Mouse (Mus musculus): Measurements from ENCODE around the gene Gm13285. TPM values are rescaled to one million over a fixed set of nuclear protein-coding genes. Genes with fewer than 3 reads are reported as not detected.

Gm13285 gene
- 0.70 and 1.2 TPM in 2 replicates for polyA plus RNA-seq (2015; fragmentation: Nextera tagmentation; extraction: Ambion mirVana)

GRCm38 (mm10) chr4:88799365-88799764 lies at the start of gene Gm13285:
Gene Gm13285, plus strand, starts transcription at chr4:88799665.

GRCm38 (mm10) chr4:88754818-88755340 lies 44.6 kb upstream of the Gm13285 start, which contains the start of gene Gm13271:
Gene Gm13271, plus strand, starts transcription at chr4:88754868.

GRCm38 (mm10) chr4:88759610-88760268 lies 39.7 kb upstream of the Gm13285 start, which contains the start of gene Gm13283:
Gene Gm13283, plus strand, starts transcription at chr4:88760119.

GRCm38 (mm10) chr4:88773534-88773933 lies 25.9 kb upstream of the Gm13285 start, which contains the start of gene Gm13290:
Gene Gm13290, plus strand, starts transcription at chr4:88773834.

GRCm38 (mm10) chr4:88776622-88777021 lies 22.8 kb upstream of the Gm13285 start, which contains the start of gene Gm13289:
Gene Gm13289, plus strand, starts transcription at chr4:88776922.

GRCm38 (mm10) chr4:88779550-88779949 lies 19.9 kb upstream of the Gm13285 start, which contains the start of gene Gm13272:
Gene Gm13272, plus strand, starts transcription at chr4:88779850.

GRCm38 (mm10) chr4:88781831-88782230 lies 17.6 kb upstream of the Gm13285 start, which contains the start of gene Ifnz:
Gene Ifnz, plus strand, starts transcription at chr4:88782131.

GRCm38 (mm10) chr4:88785409-88785808 lies 14.1 kb upstream of the Gm13285 start, which contains the start of gene Gm13276:
Gene Gm13276, plus strand, starts transcription at chr4:88785709.

GRCm38 (mm10) chr4:88788402-88788801 lies 11.1 kb upstream of the Gm13285 start, which contains the start of gene Gm13277:
Gene Gm13277, plus strand, starts transcription at chr4:88788632.

GRCm38 (mm10) chr4:88791250-88791649 lies 8.2 kb upstream of the Gm13285 start, which contains the start of gene Gm13278:
Gene Gm13278, plus strand, starts transcription at chr4:88791550.

GRCm38 (mm10) chr4:88793936-88794675 lies 5.4 kb upstream of the Gm13285 start, which contains the start of gene Gm13275:
Gene Gm13275, plus strand, starts transcription at chr4:88794487.

GRCm38 (mm10) chr4:88797097-88797496 lies 2.4 kb upstream of the Gm13285 start, which contains the start of gene Gm13279:
Gene Gm13279, plus strand, starts transcription at chr4:88797397.

GRCm38 (mm10) chr4:88802954-88803353 lies 3.5 kb downstream of the Gm13285 start, which contains the start of gene Gm13287:
Gene Gm13287, plus strand, starts transcription at chr4:88803254.

GRCm38 (mm10) chr4:88805231-88805630 lies 5.8 kb downstream of the Gm13285 start, which contains the start of gene Gm13288:
Gene Gm13288, plus strand, starts transcription at chr4:88805531.

GRCm38 (mm10) chr4:88815928-88816327 lies 16.5 kb downstream of the Gm13285 start, which contains the start of gene Ifna7:
Gene Ifna7, plus strand, starts transcription at chr4:88816228.

GRCm38 (mm10) chr4:88819659-88820058 lies 20.2 kb downstream of the Gm13285 start, which contains the start of gene Ifna11:
Gene Ifna11, plus strand, starts transcription at chr4:88819959.

GRCm38 (mm10) chr4:88827116-88827515 lies 27.7 kb downstream of the Gm13285 start, which contains the start of gene Ifna6:
Gene Ifna6, plus strand, starts transcription at chr4:88827416.

GRCm38 (mm10) chr4:88835225-88835624 lies 35.8 kb downstream of the Gm13285 start, which contains the start of gene Ifna5:
Gene Ifna5, plus strand, starts transcription at chr4:88835525.

GRCm38 (mm10) chr4:88841438-88841911 lies 42.0 kb downstream of the Gm13285 start, which contains the start of gene Ifna4:
Gene Ifna4, plus strand, starts transcription at chr4:88841861.

GRCm38 (mm10) chr4:88849698-88850097 lies 50.2 kb downstream of the Gm13285 start, which contains the start of gene Ifna1:
Gene Ifna1, plus strand, starts transcription at chr4:88850087.

Measured in adrenal gland, postnatal 0 days (tissue).